Mouse (Mus musculus) ES-E14 (cell line): ENCODE data around the gene Amh. TPM values are rescaled to one million over a fixed set of nuclear protein-coding genes. Genes with fewer than 3 reads are reported as not detected.

Experiments used
- DNase-seq: peaks from one replicate; pipeline ENCODE4 v3.0.0-alpha.2; 2013; ENCODE audit warnings: low read depth, low spot score
- H3K27ac ChIP-seq: 2 replicates; pipeline ENCODE4 v1.5.1; 2012; ENCODE audit warnings: low read depth, mild to moderate bottlenecking, low read length, moderate library complexity, mixed read lengths; ENCODE audit not compliant: poor library complexity, insufficient read depth, severe bottlenecking
- H3K36me3 ChIP-seq: 2 replicates; pipeline ENCODE4 v1.6.1; 2012; ENCODE audit warnings: mild to moderate bottlenecking, low read length, moderate library complexity, mixed read lengths; ENCODE audit not compliant: control insufficient read depth, poor library complexity, insufficient read depth, severe bottlenecking
- H3K4me1 ChIP-seq, 2 experiments: fragments of 150-350 bp in 1 of 2; sonication (generic) in 1 of 2; 2 replicates each; pipeline ENCODE4 v1.6.1; 2012; ENCODE audit warnings: low read length in 2 of 2, mild to moderate bottlenecking in 1 of 2, mixed read lengths in 1 of 2; ENCODE audit not compliant: control insufficient read depth in 2 of 2, insufficient read depth in 2 of 2, poor library complexity in 1 of 2
- H3K4me3 ChIP-seq, 2 experiments: fragments of 150-350 bp in 1 of 2; sonication (generic) in 1 of 2; 2 replicates each; pipeline ENCODE4 v1.5.1; 2012; ENCODE audit warnings: low read length in 2 of 2, low read depth in 1 of 2, mild to moderate bottlenecking in 1 of 2, mixed read lengths in 1 of 2; ENCODE audit not compliant: insufficient read depth in 1 of 2, poor library complexity in 1 of 2, severe bottlenecking in 1 of 2
- H3K9ac ChIP-seq: 2 replicates; pipeline ENCODE4 v1.6.1; 2012; ENCODE audit warnings: low read depth, mild to moderate bottlenecking, low read length, mixed read lengths; ENCODE audit not compliant: poor library complexity, insufficient read depth, severe bottlenecking
- H3K9me3 ChIP-seq: fragments of 150-350 bp; sonication (generic); 2 replicates; pipeline ENCODE4 v1.6.1; 2012; ENCODE audit warnings: low read depth, mild to moderate bottlenecking, low read length; ENCODE audit not compliant: control insufficient read depth, insufficient read depth
- CHD2 ChIP-seq: IDR thresholded peaks from 2 replicates; pipeline ENCODE4 v1.6.1; 2014; ENCODE audit warnings: mild to moderate bottlenecking, low read depth, low read length, inconsistent platforms
- HCFC1 ChIP-seq: IDR thresholded peaks from 2 replicates; pipeline ENCODE4 v1.6.1; 2012; ENCODE audit warnings: low read length, inconsistent platforms, borderline replicate concordance; ENCODE audit not compliant: insufficient read depth
- MAFK ChIP-seq: IDR thresholded peaks from 2 replicates; pipeline ENCODE4 v1.6.1; 2014; ENCODE audit warnings: mild to moderate bottlenecking, low read depth, low read length, inconsistent platforms; ENCODE audit not compliant: insufficient read depth
- ZC3H11A ChIP-seq: IDR thresholded peaks from 2 replicates; pipeline ENCODE4 v1.6.1; 2012; ENCODE audit warnings: low read depth, mild to moderate bottlenecking, inconsistent platforms, low read length, borderline replicate concordance
- ZNF384 ChIP-seq: IDR thresholded peaks from 2 replicates; pipeline ENCODE4 v1.6.1; 2012; ENCODE audit warnings: low read depth, low read length, inconsistent platforms
- in situ Hi-C, 2 experiments: fragments of 600-800 bp; cut with MboI; formaldehyde crosslinking; loops; one replicate each; pipeline ENCODE4 v1.15.1; 2025; ENCODE audit warnings: low sequenced_read_pairs in 2 of 2, inconsistent platforms in 1 of 2; ENCODE audit not compliant: unreplicated experiment in 2 of 2
- total RNA-seq: library from RNA; depleted of rRNA; stranded (reverse); fragments of 300-350 nt; gene quantifications from 2 replicates; pipeline ENCODE4 v1.2.3, GENCODE M21; 2012

Gene Amh
- total RNA-seq, 1 experiment, result 1.0 TPM

DNA sequence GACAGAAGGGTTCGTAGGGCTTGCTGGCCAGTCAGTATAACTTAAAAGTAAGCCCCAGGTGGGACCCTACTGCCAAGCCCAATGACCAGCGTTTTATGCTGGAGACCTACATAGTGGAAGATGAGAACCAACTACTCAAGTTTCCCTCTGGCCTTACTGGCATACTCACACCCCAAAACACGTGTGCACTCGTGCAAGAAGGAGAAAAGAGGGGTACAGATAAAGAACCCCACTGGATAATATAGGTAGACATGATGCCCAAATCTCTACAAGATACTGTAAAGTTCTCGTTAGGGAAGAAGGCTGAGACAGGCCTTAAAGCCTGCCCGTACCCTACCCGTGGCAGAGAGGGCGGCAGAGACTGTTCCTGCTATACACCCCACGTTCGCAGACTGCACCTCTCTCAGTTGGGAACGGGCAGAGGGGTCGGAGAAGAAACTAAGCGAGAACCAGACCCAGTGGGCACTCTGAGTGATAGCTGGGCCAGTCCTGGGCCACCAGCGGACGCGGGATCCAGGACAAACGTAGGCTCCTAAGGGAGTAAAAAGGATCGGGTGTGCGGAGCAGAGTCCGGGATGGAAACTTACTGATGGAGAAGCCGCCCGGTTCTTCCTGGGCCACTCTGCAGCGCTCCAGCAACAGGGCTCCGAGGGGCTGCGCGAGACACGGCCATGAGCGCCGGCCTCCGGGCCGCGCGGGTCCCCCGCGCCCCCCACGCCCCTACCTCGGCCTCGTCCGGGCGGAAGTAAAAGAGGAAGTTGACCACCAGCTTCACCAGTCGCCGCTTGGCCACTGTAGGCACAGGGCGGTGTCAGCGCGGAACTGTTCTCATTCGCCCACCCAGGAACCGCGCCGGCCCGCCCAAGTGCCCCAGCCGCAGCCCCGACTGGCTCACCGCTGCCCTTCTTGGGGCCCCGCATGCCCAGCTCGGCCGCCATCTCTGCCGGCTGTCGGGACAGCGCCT lies 7.6 kb upstream of the Amh start:
- Histone ChIP-seq H3K4me3 (peak overlapping the region; percentile 80 to 91), H3K36me3 (peaks cover 56% of the 10 kb centered on the region), H3K27ac (peak overlapping the region; percentile 96), H3K4me1 (peaks cover 0 to 20% of the 10 kb centered on the region in 2 experiments; a peak in 1 of 4 replicates), H3K9ac (peak overlapping the region; percentile 99), H3K9me3 (no peaks in the 10 kb centered on the region)
- in situ Hi-C loops, result no loop called here
- no peak for DNase-seq
- no peak for TF ChIP-seq ZC3H11A
- TF ChIP-seq MAFK, result no peak
- no peak for TF ChIP-seq CHD2
- TF ChIP-seq ZNF384, result no peak
- TF ChIP-seq HCFC1, result no peak

DNA sequence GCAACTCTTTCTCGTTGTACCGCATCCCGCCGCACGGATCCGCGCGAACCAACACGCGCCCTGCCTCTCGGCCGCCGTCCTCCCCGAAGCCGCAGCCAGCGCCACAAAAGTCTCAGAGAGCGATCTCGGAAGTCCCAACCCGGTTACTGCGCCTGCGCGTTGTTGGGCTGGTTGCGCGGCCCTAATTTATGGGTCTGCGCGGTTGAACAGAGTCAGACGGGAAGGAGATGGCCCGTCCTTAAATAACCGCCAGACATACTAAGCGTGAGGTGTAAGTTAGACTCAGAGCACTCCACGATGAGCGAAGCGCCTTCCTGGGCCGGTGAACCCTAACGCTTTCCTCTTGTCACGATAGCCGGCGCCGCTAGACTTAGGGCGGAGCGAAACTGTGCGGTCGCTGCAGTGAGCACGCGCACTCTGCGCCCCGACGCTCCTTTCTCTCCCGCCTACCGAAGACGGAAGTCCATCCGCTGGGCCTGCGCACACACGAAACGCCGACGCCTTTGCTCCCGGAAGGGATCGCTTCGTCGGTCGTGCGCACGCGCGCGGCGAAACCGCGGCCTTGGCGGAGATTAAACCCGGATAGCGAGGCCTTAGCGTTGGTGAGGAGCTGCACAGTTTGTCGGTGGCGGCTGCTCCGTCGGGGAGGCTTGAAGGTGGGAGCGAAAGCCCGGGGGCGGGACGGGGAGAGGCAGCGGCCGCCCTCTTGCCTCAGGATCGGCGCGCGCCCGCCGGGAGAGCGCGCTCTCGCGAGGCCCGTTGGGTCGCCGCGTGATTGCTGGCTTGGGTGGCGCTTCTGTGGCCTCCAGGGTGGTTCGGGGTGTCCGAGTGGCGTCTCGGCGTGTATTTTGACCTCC lies 6.7 kb upstream of the Amh start, which contains the start of the genes Sf3a2 and Plekhj1:
Gene Sf3a2, plus strand, starts transcription at position 49 of the 857 bp plus-strand sequence.
Gene Plekhj1, minus strand, starts transcription at position 477 of the 857 bp plus-strand sequence.
- Histone ChIP-seq H3K27ac (peak within 1 kb of the TSS; percentile 96), H3K4me1 (peaks cover 0 to 18% of the 10 kb centered on the region in 2 experiments; a peak in 1 of 4 replicates), H3K9ac (peak within 1 kb of the TSS; percentile 99), H3K4me3 (peak within 1 kb of the TSS; percentile 80 to 91), H3K36me3 (peaks cover 56% of the 10 kb centered on the region), H3K9me3 (no peaks in the 10 kb centered on the region)
- TF ChIP-seq HCFC1 (peak; percentile 76), MAFK (no peak), CHD2 (peak; percentile 93)
- in situ Hi-C loops, result no loop called here
- DNase-seq, result peak; percentile 90

DNA sequence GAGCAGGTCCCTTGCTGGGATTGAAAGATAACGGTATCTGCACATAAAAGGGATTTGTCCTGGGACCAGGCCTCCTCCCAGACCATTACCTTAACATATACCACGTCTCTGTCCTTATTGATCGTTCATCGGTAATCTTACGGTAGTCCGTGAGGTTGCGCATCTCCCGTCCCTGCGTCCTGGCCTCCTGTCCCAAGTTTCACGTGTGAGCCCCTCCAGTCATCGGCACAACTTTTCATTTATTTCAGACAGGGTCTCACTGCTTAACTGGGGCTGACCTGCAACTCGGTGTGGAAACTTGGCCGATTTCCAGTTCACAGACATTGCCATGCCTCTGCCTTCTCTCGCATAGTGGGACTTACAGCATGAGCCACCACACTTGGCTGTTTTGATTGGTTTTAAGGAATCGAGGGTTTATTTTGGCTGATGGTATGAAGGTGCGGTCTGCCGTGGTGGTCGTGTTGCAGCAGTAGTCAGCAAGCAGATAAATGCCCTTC lies 5.9 kb upstream of the Amh start:
- H3K9ac ChIP-seq, result peak overlapping the region; percentile 99
- peaks cover 0 to 17% of the 10 kb centered on the region in 2 experiments; a peak in 1 of 4 replicates for H3K4me1 ChIP-seq
- TF ChIP-seq ZC3H11A (no peak), MAFK (no peak), ZNF384 (no peak), CHD2 (no peak), HCFC1 (no peak)
- peak overlapping the region; percentile 80 to 91 for H3K4me3 ChIP-seq
- in situ Hi-C loops, result no loop called here
- peak overlapping the region; percentile 96 for H3K27ac ChIP-seq
- H3K9me3 ChIP-seq, result no peaks in the 10 kb centered on the region
- peaks cover 58% of the 10 kb centered on the region for H3K36me3 ChIP-seq
- DNase-seq, result no peak

DNA sequence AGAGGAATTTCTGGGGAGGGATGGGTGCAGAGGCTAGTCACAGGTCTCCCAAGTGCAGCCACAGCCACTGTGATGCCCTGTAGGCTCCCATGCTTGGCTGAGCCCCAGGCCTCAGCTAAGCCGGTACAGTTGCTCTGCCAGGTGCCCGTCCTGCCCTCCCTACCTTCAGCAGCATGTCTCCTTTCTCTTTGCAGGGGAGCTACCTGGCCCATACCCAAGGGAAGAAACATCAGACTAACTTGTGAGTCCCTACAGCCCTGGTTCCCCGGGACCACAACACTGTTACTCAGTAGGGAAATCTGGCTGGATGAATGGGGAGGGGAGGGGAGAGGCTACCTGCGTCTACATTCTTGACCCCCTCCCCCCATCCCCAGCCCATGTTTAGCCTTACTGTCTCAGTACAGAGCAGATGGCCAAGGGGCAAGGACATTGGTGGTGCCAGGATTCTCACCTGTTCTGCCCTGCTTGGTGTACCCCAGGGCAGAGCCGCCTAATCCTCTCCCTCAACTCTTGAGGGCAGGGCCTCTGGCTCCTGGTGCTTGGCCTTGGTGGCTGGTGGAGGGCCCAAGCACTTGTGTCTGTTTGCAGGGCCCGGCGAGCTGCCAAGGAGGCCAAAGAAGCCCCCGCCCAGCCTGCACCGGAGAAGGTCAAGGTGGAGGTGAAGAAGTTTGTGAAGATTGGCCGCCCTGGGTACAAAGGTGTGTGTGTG lies 2.7 kb upstream of the Amh start:
- Histone ChIP-seq H3K27ac (no peak overlapping the region), H3K9me3 (no peaks in the 10 kb centered on the region), H3K4me1 (peaks cover 0 to 14% of the 10 kb centered on the region in 2 experiments; a peak in 1 of 4 replicates), H3K4me3 (no peak overlapping the region), H3K9ac (no peak overlapping the region), H3K36me3 (peaks cover 50% of the 10 kb centered on the region)
- no peak for TF ChIP-seq HCFC1
- no peak for TF ChIP-seq MAFK
- no peak for TF ChIP-seq CHD2
- TF ChIP-seq ZNF384, result no peak
- TF ChIP-seq ZC3H11A, result no peak
- in situ Hi-C loops, result no loop called here
- no peak for DNase-seq
